Mouse (Mus musculus) spleen, postnatal 0 days (tissue): Measurements from ENCODE around the gene Neurod6. TPM values are rescaled to one million over a fixed set of nuclear protein-coding genes. Genes with fewer than 3 reads are reported as not detected.

ENCODE experiments used
- polyA plus RNA-seq: library from polyadenylated mRNA; unstranded; fragments of >200 nt; fragmentation: Nextera tagmentation; extraction: Ambion mirVana; gene quantifications from 2 replicates; pipeline ENCODE4 v1.2.1, GENCODE M21; 2015

The Neurod6 gene
- not detected in 2 replicates for polyA plus RNA-seq

DNA sequence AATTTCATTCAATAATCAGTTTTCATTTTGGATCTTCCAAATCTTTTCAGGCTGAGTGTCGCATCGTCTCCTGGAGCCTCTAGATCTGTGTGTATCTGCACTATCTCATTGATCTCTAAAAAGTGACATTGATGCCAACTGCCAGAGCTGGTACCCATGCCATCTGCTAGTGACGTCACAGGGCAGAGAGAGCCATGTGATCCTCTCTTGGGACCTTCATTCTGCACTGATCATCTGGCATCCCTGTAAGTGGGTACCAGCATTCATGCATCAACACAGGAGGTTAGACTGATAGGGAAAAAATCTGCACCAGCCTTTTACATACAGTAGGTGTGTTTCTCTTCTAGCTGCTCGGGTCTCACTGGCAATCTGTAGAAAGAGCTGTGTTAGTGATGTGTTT is at the start of gene Neurod6:
TSS of gene Neurod6 (minus strand) at position 290 of the 400 bp plus-strand sequence.

Other genes with a start within 250 kb of the Neurod6 start
- gene Adcyap1r1, start 229.3 kb downstream of the Neurod6 start, polyA plus RNA-seq, result 0.08 and 0.13 TPM in 2 replicates
- not detected in 2 replicates for gene Itprid1, start 155.6 kb upstream of the Neurod6 start, polyA plus RNA-seq